Mouse (Mus musculus) layer of hippocampus, adult 8-10 months (tissue): ENCODE data around the gene Atat1. TPM values are rescaled to one million over a fixed set of nuclear protein-coding genes. Genes with fewer than 3 reads are reported as not detected.
A peak's percentile ranks its signal among the peaks of the same experiment; 100 is the strongest.

Experiments
- DNase-seq, 2 experiments: peaks; one replicate each; pipeline ENCODE4 v3.0.0; 2022; ENCODE audit warnings: low spot score in 2 of 2
- total RNA-seq, 4 experiments: library from RNA; stranded (reverse); gene quantifications; 2 replicates each; pipeline ENCODE4 v1.2.4; 2022

Atat1 gene
- total RNA-seq, 4 experiments from 2014 or later: 53.2 to 64.1 (median 60.0) TPM

GRCm38 (mm10) chr17:35874721-35875120 is 35.2 kb downstream of the Atat1 start:
- DNase-seq: no peak

GRCm38 (mm10) chr17:35873774-35874519 is 35.9 kb downstream of the Atat1 start:
- DNase-seq: peak; percentile 67 to 83

GRCm38 (mm10) chr17:35870884-35871696 is 38.8 kb downstream of the Atat1 start:
- no peak for DNase-seq

GRCm38 (mm10) chr17:35870151-35870883 is 39.6 kb downstream of the Atat1 start:
- no peak for DNase-seq

- no peak for DNase-seq
These were observed 40.4 kb downstream of the Atat1 start for GRCm38 (mm10) chr17:35869346-35870067.

GRCm38 (mm10) chr17:35868961-35869345 is 40.9 kb downstream of the Atat1 start:
- no peak for DNase-seq

GRCm38 (mm10) chr17:35868165-35868820 is 41.6 kb downstream of the Atat1 start:
- DNase-seq: no peak

GRCm38 (mm10) chr17:35866911-35867890 is 42.7 kb downstream of the Atat1 start:
- DNase-seq: no peak

GRCm38 (mm10) chr17:35866281-35866831 is 43.5 kb downstream of the Atat1 start:
- no peak for DNase-seq

- no peak for DNase-seq
These were observed 44.2 kb downstream of the Atat1 start, which contains the start of gene Ppp1r18 for GRCm38 (mm10) chr17:35865481-35866280. Ppp1r18 (plus strand) TSS chr17:35865593.

GRCm38 (mm10) chr17:35864832-35865353 is 45.0 kb downstream of the Atat1 start:
- no peak for DNase-seq

- peak; percentile 76 to 81 for DNase-seq
These were observed 48.5 kb downstream of the Atat1 start, which contains the start of gene Nrm for GRCm38 (mm10) chr17:35861198-35861857. Nrm (plus strand) TSS chr17:35861318.

- DNase-seq: no peak
These were observed 49.1 kb downstream of the Atat1 start for GRCm38 (mm10) chr17:35860831-35861197.

GRCm38 (mm10) chr17:35859835-35860234 is 50.0 kb downstream of the Atat1 start:
- no peak for DNase-seq

GRCm38 (mm10) chr17:35859371-35859770 is 50.5 kb downstream of the Atat1 start:
- no peak for DNase-seq

- no peak for DNase-seq
These were observed 58.9 kb downstream of the Atat1 start for GRCm38 (mm10) chr17:35850974-35851373.

GRCm38 (mm10) chr17:35848112-35848511 is 61.8 kb downstream of the Atat1 start:
- DNase-seq: no peak
